Mouse (Mus musculus) gastrocnemius, postnatal 4 days (tissue): ENCODE data around the gene Haspin. TPM values are rescaled to one million over a fixed set of nuclear protein-coding genes. Genes with fewer than 3 reads are reported as not detected.

Source experiments
- DNase-seq, 2 experiments: peaks; one replicate each; pipeline ENCODE4 v3.0.0; 2021 to 2022; ENCODE audit warnings: low spot score in 2 of 2, mixed read lengths in 2 of 2
- total RNA-seq, 2 experiments: library from RNA; stranded (reverse); gene quantifications; 2 replicates each; pipeline ENCODE4 v1.2.3; 2021

Haspin gene
- total RNA-seq, 2 experiments from 2014 or later = 2.9 to 3.0 TPM

DNA sequence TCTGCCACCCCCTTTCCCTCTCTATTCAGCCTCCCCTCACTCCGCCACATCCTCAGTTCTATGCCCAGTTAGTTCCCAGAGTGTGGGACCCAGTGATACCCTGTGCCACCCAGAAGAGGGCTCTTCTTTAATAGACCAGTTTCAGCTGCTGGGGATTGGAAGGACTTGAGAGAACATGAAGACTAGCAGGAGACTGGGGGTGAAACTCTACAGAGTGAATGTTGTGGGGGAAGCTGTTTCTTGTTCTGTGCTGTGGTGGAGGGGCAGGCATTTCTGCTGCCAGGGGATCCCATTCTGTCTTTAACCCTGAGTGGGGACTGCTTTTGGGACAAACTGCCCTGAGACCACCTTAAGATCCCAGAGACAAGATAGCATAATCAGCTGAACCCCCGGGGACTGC lies 47.3 kb downstream of the Haspin start:
- DNase-seq = no peak

DNA sequence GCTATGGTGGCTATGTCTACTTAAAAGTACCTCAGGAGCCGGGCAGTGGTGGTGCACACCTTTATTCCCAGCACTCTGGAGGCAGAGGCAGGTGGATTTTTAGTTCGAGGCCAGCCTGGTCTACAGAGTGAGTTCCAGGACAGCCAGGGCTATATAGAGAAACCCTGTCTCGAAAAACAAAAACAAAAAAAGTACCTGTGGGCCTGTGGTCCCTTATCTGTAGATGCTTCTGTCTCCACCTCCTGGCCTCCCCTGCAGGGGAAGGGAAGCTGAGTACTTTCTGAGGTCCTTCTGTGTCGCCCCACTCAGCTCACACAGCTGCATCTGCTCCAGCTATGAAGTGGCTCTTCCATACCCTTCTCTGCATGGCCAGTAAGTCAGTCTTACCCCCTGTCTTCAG lies 47.8 kb downstream of the Haspin start, which contains the start of gene Itgae:
Gene Itgae (plus strand): TSS at position 301 of the 400 bp plus-strand sequence.
- DNase-seq = no peak

DNA sequence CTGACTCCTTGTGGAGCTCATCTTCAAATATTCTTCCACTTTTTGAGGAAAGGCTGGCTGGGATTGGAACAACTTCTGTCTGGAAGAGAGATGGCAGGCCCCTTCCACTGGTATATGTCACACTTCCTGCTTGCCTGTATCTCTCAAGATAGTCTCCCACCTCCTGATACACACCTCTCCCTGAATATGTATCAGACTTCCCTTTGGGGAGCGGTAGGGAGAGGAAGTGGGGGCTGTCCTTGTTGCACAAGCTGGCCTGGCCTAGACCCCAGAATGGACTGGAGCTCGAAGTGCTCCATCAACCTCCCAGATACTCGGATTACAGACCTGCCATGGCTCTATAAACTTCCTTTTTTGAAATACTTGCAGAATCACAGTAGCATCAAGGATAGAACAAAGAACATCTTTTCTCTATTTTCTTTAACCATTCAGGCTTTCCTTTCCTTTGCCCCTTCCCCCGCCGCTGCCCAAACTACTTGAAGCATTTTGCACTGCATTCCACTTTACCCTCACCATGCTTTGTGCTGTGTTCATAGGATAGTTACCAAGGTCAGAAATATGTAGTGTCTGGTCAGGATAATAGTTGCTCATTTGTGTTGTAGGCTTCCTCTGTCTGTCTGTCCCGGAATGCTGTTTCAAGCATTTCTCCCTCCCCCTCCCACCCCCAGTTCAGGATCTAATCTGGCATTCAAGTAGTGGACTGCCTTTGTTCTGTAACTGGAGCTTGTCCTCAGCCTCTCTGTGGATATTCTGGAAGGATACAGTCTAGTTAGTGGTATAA lies 50.2 kb downstream of the Haspin start:
- no peak for DNase-seq

Other genes starting within 250 kb of the Haspin start
- 10 to 100 TPM; 19.0 to 24.8 TPM for gene Atp2a3, start 177.1 kb downstream of the Haspin start, total RNA-seq
- gene P2rx1, start 139.2 kb downstream of the Haspin start, total RNA-seq = 1 to 10 TPM; 2.3 to 3.1 TPM
- 1 to 10 TPM; 5.4 to 6.2 TPM for gene Camkk1, start 119.3 kb downstream of the Haspin start, total RNA-seq
- gene Ncbp3, start 90.5 kb downstream of the Haspin start, total RNA-seq = 1 to 10 TPM; 8.6 to 10.0 TPM
- under 1 TPM; 0.07 to 0.16 TPM for gene Itgae, start 47.7 kb downstream of the Haspin start, total RNA-seq
- gene P2rx5, start 22.1 kb upstream of the Haspin start, total RNA-seq = 1 to 10 TPM; 6.2 to 7.1 TPM
- gene Emc6, start 38.7 kb upstream of the Haspin start, total RNA-seq = 10 to 100 TPM; 60.1 to 67.3 TPM
- 10 to 100 TPM; 52.8 to 57.5 TPM for gene Tax1bp3, start 38.8 kb upstream of the Haspin start, total RNA-seq
- gene Ctns, start 60.7 kb upstream of the Haspin start, total RNA-seq = 10 to 100 TPM; 13.8 to 14.0 TPM
- gene Shpk, start 61.2 kb upstream of the Haspin start, total RNA-seq = 1 to 10 TPM; 1.7 to 2.1 TPM
- under 1 TPM; 0.31 to 0.52 TPM for gene Trpv1, start 96.0 kb upstream of the Haspin start, total RNA-seq
- under 1 TPM in 1 of 2 experiments, not detected in 1; 0.05 TPM for gene Trpv3, start 129.1 kb upstream of the Haspin start, total RNA-seq
- 1 to 10 TPM; 2.1 to 2.4 TPM for gene Aspa, start 191.3 kb upstream of the Haspin start, total RNA-seq
- gene Gm49340, start 191.4 kb upstream of the Haspin start, total RNA-seq = not detected
- gene Spata22, start 191.4 kb upstream of the Haspin start, total RNA-seq = not detected
- not detected for gene Olfr20, start 212.5 kb upstream of the Haspin start, total RNA-seq
- gene Olfr376, start 233.0 kb upstream of the Haspin start, total RNA-seq = not detected